Mouse (Mus musculus) lung, postnatal 10 days (tissue): Measurements from ENCODE around the gene Ifrd2.

Experiments used
- DNase-seq: peaks from one replicate; pipeline ENCODE4 v3.0.0; 2021

Gene Ifrd2

DNA sequence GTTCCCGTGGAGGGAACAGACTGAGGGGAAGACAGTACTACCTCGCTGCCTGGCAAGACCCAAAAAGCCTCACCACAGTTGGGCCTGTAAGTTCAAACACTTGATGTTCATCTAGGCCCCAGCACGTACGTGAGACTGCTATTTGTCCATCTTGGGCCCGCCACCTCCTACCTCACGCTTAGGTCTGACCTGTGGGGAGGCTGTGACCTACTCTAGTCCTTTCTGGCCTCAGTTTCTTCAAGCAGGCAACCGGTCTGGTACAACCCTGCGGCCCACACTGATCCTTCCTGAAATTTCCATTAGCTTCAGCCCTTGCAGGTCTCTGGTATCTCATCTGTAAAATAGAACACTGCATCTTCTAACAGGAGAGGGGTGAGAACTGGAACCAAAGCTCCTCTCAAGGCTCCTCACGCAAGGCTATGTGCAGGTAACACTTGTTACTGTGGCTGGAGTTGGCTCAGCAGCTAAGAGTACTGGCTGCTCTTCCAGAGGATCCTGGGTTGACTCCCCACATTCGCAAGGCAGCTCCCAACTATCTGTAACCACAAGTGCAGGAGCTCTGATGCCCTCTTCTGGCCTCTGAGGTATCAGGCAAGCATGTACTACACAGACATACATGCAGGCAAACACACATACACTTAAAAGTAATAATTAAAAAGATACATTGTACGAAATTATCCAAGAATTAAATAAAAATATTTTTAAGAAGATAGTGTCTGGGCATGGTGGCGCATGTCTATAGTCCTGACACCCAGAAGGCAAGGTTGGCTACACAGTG, 38.1 kb downstream of the Ifrd2 start:
- DNase-seq: no peak

DNA sequence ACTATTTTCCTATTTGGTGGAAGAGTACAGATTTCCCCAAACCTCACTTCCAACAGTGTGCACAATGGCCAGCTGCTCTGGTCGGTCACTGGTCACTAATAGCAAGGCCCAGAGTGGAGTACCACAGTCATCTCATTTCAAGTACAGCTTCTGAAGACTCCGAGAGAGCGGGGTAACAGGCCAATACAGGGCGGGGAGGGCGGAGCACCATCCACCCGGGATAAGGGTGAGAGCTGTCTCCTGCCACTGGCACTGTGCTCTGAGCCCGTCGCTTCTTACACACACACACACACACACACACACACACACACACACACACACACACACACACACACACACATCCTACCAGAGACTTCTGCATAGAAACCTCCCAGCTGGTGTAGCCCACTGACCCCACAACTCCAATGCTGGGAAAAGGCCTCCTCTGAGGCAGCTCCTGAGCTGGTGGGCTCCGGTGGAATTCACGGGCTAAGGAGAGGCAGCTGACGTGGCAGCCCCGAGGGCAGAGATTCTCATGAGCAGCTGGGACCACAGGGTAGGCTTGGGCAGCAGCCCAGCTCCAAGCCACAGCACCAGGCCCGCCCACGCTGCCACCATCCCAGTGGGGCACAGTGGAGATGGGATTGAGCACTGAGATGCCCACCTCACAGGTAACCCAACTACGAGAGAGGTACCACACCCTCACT, 38.9 kb downstream of the Ifrd2 start:
- DNase-seq: peak; percentile 44

DNA sequence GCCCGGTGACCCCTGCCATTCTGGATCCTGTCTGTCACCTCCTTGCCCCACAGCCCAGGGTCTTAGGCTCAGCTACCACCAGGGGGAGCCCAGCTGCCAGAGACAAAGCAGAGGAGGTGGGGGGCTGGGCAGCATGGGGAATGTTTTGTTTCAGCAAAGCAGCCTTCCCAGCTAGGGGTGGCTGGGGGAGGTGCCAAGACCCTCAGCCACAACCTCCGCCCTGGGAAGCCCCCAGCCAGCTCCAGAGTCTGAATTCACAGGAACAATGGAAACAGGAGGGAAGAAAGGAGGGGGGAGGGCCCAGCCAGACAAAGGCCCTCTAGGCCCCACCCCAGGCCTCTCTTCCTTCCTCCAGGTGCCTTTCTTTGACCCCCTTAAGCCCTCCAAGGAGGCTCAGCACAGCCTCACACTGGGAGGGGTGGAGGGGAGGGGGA, 39.4 kb downstream of the Ifrd2 start:
- DNase-seq: peak; percentile 96

DNA sequence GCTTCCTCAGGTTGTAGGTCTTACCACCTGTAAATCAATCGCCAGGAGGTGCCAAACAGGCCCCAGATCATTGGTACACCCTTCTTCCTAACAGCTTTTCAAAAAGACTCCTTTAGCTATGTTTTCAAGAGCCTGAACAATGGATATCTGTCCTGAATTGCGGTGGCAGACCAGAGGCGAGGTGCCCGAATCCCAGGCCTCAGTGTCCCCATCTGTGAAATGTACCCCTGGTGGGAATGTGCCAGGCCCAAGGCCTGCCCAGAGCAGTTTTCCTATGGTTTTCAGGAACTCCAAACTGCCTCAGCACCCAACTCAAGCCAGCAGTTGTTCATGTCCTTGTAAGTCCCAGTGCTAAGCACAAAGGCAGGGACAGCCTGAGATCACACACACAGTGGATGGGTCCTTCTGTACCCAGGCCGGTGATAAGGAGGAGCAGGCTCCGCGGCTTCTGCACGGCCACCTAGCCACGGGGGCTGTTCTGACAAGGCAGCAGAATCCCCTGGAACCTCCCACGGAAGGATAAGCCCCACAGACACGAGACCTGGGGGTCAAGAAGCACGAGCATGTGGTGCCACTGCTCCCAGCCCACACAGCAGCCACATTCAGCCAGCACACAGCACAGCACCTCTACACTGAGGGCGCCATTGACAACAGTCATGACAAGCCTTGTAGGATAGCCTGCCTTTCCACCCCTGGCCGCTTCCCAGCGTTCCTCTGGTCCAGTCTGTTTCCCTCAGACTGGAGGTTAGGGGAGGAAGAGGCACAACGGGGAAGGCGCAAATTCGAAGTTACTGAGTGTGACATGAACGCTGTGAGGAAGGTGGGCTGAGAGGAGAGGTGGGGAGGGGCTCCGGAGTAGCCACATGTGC, 40.2 kb downstream of the Ifrd2 start:
- no peak for DNase-seq

DNA sequence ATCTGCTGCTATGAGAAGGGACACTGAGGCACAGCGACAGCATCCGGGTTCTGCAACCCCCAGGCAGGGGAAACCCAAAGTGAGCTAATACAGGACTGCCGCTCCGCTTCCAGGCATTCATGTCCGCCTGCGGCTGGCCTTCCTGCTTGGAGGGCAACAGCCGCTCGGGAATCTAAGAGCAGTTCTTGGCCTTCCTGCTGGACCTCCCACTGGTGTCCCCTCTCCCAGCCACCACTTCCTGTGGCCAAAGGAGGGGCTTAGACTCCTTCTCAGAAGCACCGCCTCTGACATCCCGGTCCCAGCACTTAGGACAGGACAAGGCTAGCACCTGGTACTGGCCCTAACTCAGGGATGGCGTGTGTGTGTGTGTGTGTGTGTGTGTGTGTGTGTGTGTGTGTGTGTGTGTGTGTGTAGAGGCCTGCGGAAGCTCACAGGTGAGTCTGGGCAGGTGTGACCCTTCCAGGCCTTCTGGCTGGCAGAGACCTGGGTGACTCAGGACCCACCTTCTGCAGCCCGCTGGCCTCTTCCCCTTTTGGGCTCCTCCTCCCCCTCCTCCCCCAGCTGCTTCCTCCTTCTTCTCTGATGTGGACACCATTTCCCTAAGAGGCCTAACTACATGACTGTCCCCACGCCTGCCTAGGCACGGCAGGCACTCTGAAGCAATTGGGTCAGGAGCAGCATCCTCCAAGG, 41.4 kb downstream of the Ifrd2 start:
- peak; percentile 83 for DNase-seq

DNA sequence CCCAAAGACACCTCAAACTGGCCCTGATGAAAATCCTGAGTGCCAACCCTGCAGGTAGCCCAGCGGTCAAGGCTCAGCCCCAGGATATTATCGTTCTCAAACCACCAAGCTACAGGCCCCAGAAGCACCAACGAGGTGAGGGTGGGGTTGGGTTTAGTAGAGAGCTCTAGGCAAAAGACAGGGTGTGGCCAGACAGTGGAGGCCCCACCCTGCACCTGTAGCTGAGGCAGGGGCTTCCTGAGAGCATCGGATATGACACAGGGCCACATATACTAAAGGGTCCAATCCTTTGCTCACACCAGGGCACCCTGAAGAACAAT, 41.9 kb downstream of the Ifrd2 start:
- no peak for DNase-seq

DNA sequence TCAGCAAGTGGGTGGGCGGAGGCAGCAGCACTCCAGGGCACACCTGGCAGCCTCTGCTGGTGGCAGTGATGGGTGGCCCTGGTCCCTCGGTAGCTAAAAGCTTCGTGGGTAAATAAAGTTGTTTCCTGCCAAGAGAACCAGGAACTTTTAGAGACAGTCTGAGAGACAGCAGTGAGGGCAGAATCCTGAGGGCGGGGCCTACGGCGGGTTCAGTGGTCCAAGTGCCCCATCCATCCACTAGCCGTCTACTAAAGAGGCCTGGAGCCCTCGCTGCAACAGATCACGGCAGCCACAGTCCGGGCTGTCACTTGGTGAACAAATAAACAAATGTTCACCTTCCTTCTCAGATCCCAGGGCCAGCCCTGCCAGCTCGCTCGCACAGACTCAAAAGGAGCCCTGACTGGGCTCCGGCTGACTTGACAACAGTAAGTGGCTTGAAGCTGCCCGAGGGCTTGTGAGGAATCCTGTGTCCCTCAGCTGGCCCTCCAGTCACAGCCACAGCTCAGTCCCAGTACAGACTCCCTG, 42.5 kb downstream of the Ifrd2 start:
- DNase-seq: peak; percentile 52

DNA sequence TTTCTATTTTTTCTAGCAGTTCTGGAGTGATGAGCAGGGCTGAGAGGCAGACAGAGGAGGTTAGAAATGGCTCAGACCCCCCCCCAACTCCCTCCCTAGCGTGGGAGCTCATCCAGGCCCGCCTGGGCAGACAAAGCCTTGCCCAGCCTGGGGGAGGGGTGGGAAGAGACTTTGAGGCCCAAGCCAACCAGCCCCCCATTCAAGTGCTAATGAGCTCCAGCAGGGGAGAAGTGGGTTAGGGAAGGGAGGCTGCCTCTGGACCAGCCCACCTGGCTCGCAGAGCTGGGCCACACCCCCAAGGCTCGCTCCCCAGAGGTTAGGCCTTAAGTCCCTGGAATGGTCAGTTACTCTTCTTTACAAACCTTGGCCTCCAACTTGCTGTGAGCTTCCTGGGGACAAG, 43.1 kb downstream of the Ifrd2 start:
- peak; percentile 44 for DNase-seq

DNA sequence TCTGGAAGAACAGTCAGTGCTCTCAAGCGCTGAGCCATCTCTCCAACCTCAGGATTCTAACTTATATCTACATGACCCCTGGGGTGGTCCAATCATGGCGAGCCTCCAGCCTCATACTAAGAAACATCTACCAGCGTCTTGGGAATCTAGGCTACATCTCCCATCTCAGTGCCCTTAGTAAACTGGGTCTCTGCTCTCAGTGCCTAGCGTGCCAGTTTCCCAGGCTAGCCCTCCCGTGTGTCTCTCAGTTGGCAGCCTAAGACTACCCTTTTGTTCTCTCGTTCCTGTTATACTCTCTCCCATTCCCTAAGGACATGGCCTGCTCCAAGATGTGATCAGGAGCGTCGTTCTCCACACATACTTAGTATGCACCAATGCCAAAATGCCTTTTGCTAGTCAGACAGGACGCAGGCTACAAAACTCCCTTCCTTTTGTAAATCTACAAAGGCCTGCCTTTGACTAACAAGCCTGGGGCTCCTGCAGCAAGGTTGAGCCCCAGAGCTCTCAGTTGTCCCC, 43.9 kb downstream of the Ifrd2 start:
- DNase-seq: no peak

DNA sequence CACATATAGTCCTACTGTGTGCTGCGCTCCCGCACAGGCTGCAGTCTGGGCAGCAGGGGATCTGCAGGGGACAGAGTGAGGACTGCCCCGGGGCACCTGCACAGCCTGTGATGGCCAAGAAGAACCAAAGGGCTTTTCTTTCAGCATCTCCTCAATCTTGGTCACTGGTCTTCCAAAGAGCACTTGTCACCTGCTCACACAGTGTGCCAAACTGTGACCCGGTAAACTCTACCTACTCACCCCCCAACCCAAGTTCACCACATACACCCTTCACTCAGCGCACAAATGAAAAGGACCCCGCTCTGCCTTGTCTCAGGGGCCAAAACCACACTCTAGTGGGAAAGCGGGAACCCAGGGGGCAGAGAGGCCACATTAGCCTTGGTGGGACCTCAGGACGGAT, 44.4 kb downstream of the Ifrd2 start:
- no peak for DNase-seq

DNA sequence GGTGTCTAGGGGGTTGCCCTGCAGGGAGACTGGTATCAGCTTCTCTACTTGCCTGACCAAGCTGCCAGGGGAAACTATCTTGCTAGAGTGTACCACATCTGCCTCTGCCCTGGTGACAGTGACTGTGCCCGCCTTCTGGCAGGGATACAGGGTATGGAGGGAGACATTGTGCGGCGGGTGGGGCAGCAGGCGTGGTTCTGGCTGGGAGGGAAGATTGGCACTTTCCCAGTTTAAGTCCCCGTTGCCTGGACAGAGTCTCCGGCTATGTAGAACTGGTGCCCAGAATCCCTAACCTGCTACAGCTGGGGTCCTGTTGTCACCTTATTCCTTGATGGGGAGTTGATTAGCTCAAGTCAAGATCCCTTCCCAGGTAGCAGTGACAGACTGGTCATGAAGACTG, 45.0 kb downstream of the Ifrd2 start:
- peak; percentile 84 for DNase-seq

DNA sequence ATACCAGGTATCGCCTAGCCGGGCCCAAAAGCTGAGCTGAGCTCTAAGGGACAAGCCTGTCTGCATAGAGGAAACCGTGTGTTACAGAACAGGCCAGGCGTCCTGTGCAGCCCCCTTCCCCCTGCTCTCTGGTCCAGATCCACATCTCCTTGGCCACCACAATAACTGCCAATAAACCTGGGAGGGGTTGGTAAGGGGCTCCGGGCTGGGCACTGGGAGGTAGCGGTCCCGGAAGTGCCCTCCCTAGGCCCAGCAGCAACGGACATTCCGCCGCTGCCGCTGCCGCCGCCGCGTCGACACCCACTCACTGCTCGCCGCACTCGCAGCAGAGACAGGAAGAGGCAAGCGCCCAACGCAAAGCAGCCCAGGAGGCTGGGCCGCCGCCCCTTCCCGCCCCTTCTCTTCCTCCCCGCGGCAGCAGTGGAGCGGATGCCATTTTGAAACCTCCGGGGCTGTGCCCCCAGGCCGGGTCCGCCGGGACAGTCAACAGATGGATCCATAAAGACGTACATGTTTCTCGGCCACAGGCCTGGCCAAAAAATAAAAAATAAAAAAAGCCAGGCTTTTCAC, 45.7 kb downstream of the Ifrd2 start:
- peak; percentile 93 for DNase-seq

DNA sequence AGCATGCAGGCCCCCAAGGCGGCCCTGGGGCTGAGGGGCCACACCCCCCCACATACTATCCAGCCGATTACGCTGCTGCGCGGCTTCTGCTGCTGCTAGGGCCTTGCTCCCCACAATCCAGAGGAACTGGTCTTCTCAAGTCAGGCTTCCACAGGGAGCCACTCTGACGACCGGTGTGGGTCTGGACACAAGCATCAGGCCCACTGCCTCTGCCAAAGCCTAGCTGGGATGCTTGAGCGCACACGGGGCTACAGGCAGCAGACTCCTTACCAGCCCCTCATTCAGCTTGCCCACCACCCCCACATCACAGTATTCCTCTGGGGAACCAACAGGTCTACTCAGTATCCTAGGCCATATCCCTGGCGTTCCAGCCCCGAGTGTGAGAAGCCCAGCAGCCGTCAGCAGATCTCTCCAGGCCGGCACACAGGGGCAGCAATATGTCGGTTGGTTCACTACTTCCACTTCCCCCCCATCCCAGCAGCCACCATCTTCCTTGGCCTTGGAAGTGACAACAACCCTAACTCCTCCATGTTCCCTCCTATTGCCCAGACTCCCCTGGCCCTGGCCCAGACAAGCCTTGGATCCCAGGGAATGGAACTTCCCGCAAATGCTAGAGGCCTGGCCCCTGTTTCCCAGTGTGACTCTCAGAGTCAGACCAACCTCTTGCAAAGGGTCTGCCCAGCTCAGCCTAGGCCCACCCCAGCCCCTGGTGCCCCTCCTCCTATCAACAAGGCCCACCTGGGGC, 46.4 kb downstream of the Ifrd2 start:
- peak; percentile 63 for DNase-seq

DNA sequence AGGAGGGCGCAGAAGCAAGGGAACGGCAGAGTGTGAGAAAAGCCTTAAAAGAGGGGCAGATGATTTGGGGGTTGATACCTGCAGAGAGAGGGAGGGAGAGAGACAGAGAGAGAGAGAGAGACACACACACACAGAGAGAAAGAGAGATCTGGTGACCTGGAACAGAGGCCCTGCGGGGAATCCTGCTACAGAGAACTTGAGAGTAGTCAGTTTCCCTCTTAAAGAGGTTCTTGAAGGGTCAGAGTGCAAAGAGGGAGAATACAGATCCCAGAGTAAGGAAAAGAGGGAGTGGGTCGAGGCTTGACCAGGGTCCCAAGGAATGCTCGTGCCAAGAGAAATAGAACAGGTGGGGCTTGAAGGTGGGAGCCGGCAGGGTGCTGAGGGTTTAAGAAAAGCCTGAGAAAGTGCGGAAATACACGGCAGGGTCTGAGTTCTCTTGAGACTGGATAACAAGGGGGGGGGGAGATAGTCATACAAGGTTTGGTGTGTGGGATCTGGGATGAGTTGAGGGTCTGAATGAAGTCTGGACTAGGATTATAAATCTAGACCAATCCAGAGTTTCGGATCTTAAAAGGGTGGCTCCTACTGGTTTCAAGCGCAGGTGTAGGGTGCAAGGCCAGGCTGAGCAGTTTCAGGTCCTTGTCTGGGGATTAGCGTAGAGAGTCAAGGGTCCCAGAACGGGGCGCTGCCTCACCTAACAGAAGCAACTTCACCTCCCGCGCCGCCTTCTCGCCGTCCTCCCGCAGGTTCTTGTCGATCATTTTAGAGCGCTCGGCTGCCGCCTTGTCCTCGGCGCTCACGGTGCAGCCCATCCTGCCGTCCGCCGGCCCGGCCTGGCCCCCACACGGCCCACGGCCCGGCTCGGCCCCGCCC, 47.2 kb downstream of the Ifrd2 start:
- DNase-seq: no peak

DNA sequence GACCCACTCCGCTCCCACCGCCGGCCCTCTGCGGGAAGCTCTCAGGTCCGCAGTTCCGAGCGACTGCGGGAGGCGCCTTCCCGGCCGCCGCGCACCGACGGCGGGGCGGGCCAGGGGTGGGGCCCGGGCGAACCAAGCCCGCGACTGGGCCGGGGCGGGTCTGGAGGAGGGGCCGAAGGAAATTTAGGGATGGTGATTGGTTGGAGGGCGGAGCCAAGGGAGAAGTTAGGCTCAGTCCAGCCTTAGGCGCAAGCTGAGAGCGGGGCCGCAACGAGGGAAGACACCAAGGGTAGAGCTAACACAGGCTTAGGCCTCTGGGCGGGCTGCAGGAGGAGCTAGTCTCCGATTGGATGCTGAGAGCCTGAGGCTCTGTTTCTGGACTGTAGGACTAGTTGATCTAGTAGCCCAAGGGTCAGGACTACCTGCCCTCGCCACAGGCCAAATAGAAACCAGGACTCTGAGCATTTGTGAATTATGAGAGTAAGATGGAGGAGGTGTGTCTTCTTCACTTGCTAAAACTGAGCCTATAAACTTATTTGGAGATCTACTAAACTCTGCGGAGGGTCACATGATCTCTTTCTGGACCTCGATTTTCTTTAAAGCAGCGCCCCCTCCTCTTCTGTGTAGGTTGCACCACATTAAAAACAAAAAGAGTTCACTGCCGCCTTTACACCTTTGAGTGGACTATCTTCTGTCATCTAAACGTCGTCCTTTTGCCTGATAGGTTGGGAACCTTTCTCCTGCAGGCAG, 48.0 kb downstream of the Ifrd2 start, which contains the start of gene Gnai2:
Gnai2 (minus strand) TSS at position 89 of the 750 bp plus-strand sequence.
- peak; percentile 99 for DNase-seq

DNA sequence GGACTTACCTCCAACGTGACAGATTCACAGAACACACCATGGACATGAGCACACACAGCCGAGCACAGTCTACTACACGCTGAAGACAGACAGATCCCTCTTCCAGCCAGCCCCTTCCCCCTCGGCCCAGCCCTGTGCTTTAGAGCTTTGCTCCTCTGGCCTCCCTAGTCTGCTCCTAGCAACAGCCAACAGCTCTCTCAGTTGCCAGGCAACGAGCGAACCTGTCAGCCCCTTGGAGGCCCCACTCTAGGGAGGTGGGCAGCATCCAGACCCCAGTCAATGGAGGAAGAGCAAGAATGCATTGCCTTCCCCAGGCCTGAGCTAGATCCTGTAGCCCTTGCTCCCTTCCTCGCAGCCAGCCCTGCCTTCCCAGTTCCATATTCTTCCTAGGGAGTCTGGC, 49.6 kb downstream of the Ifrd2 start:
- no peak for DNase-seq

DNA sequence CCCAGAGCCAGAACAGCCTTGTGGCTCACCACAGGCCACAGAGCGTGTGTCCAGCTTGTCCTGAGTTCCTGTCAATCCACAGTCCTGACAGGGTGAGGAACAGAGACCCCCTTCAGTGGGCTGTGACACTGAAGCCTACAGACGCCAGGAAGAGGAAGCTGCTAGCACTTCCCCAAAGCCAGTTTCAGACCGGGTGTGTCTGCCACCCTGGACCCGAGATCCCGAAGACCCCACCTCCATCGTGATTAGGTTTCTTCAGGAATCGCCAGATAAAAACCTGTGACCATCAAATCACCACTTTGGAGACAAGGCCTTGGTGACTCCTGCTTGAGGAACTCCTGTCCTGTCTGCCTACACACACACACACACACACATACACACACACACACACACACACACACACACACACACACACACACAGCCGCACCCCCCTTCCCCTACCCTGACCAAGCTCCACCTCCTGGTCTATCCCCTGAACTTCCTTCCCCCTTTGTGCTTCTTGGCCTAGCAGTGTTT, 52.9 kb downstream of the Ifrd2 start:
- DNase-seq: peak; percentile 56

DNA sequence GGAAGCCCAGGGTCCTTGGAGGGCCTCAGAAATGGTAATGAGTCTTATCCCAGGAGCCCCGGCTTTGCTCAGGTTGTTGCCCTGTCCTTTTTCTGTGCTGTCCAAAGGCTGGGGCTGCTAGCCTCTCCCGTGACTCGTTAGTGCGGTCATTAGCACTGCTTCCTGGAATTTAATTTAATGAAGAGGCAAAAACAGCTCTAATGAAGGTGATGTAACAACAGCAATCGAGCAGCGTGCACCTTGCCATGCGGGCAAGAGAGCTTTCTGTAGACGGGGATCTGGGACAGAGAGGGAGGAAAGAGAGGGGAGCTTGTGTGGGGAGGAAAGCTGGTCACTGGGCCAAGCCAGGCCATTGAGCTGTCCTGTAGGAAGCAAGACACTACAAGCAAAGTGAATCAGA, 54.2 kb downstream of the Ifrd2 start:
- no peak for DNase-seq
